Mouse (Mus musculus): Measurements from ENCODE around the gene Naa30.
"Not testable (repeated sequence)": the region's sequence is repeated elsewhere in the genome, so short reads cannot be mapped to it uniquely, and the experiment has no call there.

Naa30 gene

GRCm38 (mm10) chr14:49171867-49172581 is at the start of gene Naa30:
Naa30 (plus strand) TSS chr14:49172226.
- DNase-seq (ENCODE audit: low spot score) = peak; percentile 97

DNA sequence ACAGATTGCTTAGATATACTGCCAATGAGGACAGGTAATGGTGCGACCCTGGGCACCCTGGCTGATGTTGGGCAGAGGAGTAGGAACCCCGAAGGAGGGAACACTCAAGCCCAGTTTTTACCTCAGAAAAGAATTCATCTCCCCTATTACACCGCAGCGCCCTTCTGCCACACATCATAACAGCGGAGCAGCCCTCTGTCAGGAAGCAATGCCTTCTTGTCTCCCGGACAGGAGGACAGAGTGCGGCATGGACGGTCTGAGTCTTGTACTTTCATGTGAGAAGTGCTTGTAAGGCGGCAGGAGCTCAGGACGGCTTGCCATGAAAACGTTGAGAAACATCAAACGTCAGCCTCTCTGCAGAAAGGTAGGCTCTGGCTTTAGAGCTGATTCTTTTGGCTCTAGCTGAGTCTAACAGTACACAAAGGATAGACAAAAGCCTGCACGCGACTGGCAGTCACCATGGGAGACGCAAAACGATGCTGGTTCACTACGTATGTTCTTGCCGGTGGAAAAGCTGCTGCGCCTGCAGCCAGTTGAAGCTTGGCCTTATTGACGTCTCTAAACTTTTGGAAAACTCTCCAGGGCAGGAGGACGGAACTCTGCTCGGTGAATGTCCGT is 44.8 kb upstream of the Naa30 start:
- DNase-seq (ENCODE audit: low spot score) = no peak

DNA sequence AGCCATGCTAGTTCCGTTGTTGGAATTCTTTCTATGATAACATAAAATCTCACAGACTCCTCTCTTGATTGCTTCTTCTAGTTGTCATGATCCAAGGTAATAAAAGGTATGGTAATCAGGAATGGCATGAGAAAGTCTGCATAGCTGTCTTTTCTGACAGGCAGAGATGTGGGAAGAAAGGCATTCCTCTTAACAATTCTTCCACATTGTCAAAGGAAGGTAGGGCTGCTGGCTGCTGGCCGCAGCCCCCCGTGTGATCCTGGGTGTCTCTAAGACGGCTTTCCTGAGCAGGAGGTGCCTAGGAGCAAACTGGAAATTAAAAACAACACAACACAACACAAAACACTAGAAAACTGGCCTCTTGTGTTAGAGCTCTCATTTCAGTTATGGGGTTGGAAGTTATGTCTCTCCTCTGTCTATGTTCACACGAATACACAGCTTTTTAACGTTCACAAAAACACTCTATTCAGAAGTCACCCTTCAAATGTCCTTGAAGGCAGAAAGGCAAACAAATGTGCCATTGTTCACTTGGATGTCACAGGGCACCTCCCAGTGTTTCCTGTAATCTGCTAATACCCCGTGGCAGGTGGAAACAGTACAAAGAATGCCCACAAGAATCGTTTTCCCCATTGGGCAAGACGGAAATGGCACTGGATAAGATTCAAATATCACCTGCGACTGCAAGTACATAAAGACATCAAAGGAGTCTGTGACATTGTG is 43.3 kb upstream of the Naa30 start:
- DNase-seq (ENCODE audit: low spot score) = no peak

- DNase-seq (ENCODE audit: low spot score) = no peak
Observed at GRCm38 (mm10) chr14:49132391-49132790, 39.6 kb upstream of the Naa30 start.

DNA sequence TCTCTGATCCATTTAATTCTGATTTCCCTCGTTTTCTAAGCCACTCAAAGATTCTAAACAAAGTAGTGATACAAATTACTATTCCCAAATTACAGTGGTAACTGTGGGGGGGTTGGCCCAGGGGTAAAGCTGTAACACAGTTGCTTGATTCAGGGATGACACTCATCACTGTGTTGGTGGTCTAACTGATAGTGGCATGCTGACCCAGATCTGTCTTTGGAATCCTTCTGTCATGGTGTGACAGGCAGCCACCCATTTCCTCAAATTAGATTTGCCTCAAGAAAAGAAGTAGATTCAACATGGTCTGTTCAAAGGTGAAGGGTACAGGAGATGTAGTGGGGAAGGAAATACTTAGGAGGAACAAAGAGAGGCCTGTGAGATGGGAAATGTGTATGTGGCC is 33.9 kb upstream of the Naa30 start:
- no peak for DNase-seq (ENCODE audit: low spot score)

DNA sequence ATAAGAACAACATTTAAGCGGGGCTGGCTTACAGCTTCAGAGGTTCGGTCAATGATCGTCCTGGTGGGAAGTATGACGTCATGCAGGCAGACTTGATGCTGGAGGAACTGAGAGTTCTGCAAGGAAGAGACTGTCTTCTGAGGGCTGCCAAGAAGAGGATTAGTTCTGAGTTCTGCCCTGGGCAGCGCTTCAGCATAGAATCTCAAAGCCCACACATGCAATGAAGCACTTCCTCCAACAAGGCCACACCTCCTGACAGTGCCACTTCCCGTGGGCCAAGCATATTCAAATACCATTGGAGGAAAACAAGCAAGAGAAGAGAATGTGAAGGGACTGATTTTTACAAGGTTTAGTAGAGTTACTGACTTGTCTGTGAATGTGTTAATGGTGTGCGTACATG is 31.3 kb upstream of the Naa30 start:
- DNase-seq (ENCODE audit: low spot score) = no peak

DNA sequence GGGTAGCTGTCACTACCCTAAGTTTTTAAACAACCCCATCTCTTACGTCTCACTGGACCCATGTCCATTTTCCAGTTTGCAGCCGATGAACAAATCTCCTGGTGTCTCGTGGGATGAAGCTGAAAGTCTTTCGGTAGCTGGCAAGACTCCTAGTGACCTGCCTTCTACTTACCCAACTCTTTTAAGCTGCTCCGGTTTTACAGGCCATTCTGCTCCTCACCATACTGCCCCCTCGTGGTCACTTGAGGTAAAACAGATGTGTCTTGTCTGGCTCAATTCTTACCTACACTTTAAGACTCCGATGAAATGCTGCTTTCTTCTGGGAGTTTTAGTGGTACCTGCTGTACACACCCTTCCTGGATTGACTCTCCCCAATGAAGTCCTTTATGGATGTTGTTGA is 18.2 kb upstream of the Naa30 start:
- peak; percentile 86 for DNase-seq (ENCODE audit: low spot score)

DNA sequence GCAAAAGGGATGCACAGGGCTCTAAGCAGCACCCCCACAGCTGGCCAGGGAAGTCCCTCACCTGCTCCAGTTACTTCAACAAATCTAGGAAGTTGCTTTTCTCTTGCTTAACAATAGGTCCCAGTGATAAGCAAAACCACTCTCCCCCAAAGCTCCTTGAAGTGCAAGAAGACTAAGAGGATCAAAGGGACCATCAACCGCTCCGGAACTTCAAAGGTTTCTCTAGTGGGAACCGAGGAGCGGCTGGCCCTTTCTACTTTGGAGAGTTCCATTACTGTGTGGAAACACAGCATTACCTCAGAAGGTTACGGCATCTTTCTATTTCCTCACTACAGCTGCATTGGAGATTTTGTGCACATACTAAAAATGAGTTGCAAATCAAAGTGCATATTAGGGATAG is 16.5 kb upstream of the Naa30 start:
- no peak for DNase-seq (ENCODE audit: low spot score)

- DNase-seq (ENCODE audit: low spot score) = no peak
Observed at GRCm38 (mm10) chr14:49158143-49158925, 13.7 kb upstream of the Naa30 start.

DNA sequence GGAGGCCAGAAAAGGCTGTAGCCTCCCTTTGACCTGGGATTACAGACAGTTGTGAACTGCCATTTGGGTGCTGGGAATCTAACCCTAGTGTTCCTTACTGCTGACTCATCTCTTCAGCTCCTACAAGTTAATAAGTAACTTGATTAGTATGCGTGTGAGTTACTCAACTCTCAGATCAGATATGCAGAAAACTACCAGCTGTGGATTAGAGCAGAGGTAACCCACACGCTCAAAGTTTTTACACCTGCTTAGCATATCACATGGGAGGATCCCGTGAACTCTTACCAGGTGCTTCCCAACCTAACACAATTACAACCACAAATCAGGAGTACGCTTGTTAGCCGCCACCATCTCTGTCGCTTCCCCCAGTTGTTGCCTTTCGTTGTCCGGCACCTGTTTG is 740 bp upstream of the Naa30 start:
- no peak for DNase-seq (ENCODE audit: low spot score)

GRCm38 (mm10) chr14:49172582-49172988 is 559 bp downstream of the Naa30 start:
- peak; percentile 73 for DNase-seq (ENCODE audit: low spot score)

DNA sequence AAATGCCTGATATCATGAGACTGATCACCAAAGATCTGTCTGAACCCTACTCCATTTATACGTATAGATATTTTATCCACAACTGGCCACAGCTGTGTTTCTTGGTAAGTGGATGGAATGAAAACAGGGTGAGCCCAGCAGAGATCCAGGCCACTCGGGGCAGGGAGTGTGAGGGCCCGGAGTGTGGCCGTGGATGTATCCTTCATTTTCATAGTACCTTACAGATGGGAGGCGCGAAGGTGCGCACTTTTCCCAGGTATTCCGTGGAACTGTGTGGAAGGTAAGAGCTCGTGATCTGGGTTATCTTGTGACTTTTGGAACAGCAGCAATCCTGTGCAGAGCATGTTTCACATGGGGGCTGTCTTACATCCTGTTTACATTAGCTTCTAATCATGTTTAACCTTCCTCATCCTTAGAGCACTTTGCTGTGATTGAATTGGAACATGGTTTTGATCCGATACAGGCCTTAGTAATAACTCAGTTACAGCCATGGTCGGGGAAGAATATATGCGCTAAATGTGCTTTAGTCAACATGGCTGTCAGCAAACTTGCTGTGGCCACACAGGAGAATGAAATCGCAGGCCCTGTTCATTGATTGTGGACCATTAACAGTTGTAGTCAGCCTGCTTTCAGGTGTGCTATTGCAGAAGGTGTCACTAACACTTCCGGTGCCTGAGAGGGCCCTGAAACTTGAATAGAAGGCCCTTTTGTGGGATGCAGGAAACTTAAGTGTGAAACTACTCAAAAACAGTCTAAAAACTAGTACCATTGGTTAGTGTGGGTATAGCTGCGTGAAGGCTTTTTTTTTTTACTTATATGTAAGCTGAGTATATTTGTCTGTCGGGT is 1.5 kb downstream of the Naa30 start:
- DNase-seq (ENCODE audit: low spot score) = peak; percentile 41

DNA sequence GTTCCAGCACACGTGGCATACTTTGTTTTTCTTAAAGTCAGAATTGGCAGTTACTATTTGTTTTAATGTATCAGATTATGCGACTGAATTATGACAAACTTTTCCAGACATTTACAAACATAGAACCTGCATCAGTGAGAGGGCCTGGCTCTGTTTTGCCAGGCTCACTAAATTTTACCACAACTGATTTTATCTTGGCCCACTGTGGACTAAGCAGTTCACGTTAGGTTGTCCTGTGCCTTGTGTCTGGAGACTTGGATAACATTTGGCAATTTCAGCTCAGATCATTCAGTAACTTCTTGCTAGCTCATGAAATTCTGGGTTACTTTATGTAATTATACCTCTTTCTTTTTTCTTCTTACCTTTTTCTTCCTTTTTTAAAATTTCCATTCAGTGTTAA is 7.7 kb downstream of the Naa30 start:
- DNase-seq (ENCODE audit: low spot score) = no peak

GRCm38 (mm10) chr14:49186270-49186669 is 14.2 kb downstream of the Naa30 start:
- no peak for DNase-seq (ENCODE audit: low spot score)

DNA sequence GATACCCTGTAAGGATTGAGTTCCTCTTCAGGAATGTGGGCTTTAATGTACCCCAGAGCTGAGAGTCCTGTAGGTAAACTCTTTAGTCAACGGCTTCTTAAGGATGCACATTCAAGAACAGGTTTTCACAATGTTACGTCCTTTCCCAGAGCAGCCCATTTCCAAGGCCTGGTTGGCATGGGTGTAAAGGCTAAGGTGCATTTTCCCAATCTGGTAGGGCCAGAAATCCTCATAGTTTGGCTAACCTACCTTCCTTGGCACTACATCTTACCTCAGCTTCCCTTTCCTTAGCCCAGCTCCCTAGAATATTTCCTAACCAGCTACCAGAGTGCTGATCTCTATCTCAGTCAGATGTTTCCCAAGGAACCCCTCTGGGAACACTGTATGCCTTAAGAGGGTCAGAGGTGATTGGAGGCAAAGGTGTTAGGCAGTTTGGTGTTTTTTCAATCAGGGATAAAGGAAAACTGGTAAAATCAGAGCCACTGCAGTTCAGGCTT is 25.1 kb downstream of the Naa30 start:
- DNase-seq (ENCODE audit: low spot score) = no peak

- no peak for DNase-seq (ENCODE audit: low spot score)
Observed at GRCm38 (mm10) chr14:49201073-49201778, 29.2 kb downstream of the Naa30 start.

DNA sequence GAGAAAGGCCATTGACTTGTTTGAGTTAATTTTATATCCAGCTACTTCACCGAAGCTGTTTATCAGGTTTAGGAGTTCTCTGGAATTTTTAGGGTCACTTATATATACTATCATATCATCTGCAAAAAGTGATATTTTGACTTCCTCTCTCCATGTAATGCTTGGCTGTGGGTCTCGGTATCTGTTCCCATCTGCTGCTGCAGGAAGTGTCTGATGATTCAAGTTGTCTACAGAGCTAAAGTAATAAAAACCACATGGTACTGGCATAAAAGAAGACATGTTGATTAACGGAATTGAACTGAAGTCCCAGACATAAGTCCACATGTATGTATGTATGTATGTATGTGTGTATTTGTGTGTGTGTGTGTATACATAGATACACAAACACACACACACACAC is 38.2 kb downstream of the Naa30 start:
- not testable (repeated sequence) for DNase-seq (ENCODE audit: low spot score)

DNA sequence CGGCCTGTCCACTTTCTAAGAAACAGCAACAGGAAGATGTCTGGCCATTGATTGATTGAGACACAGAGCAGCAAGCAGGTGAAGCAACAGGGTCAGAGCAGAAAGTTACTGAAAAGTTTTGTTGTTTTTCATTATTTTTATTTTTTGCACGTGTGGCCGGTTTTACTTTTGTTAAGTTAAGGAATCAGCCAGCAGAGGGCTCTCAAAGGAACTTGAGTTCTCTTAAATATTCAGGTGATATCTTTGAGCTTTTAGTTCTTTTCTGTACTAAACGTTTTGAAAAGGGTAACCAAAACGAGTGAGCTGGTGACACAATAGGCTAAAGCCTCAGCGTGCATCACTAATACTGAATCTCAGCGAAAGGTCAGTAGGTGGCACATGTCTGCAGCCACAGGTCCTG is 46.7 kb downstream of the Naa30 start:
- DNase-seq (ENCODE audit: low spot score) = no peak

DNA sequence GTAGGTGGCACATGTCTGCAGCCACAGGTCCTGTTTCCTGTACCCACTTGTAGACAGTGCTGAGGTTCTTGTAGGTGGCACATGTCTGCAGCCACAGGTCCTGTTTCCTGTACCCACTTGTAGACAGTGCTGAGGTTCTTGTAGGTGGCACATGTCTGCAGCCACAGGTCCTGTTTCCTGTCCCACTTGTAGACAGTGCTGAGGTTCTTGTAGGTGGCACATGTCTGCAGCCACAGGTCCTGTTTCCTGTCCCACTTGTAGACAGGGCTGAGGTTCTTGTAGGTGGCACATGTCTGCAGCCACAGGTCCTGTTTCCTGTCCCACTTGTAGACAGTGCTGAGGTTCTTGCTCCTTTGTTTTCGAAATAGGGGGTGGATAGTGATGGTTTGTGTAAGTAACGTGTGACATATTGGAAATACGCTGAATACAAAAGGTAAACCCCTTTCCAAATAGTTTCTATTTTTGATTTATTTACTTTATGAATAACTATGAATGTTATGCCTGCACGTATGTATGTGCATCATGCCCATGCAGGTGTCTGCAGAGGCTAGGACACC is 47.5 kb downstream of the Naa30 start:
- DNase-seq (ENCODE audit: low spot score) = not testable (repeated sequence)

- no peak for DNase-seq (ENCODE audit: low spot score)
Observed at GRCm38 (mm10) chr14:49221771-49222170, 49.7 kb downstream of the Naa30 start.

Measured in testis, postnatal 10 days (tissue).